Mouse (Mus musculus): ENCODE data around the gene Capn2.

Capn2 gene

DNA sequence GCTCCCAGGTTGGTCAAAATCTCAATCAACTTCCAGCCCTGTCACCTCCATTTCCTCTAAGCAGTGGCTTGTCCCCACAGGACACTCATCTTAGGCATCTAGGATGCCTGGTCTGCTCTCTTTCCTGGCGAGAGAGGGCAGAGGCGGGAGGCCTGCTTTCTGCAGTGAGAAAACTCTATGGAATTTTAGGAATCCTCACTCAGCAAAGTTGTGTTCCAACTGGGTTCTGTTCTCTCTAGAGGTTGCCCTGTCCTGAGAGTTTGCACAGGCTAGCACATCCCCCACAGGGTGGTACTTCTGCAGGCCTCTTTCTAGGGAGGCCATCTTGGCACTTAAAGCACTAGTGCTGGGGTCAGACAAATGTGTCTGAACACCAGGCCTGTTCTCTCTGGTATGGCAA is 6.3 kb downstream of the Capn2 start:
- H3K27me3 ChIP-seq (ENCODE audit: insufficient read depth, low read length), result peaks cover 32% of the 10 kb centered on the region
- no peak for TF ChIP-seq NANOG (IDR thresholded peaks at IDR 0.05; ENCODE audit: borderline replicate concordance, low read length)
- no peak for TF ChIP-seq POU5F1 (IDR thresholded peaks at IDR 0.05; ENCODE audit: borderline replicate concordance, low read length)
- no peak for TF ChIP-seq CTCF (conservative IDR thresholded peaks at IDR 0.05; ENCODE audit: low read length)

DNA sequence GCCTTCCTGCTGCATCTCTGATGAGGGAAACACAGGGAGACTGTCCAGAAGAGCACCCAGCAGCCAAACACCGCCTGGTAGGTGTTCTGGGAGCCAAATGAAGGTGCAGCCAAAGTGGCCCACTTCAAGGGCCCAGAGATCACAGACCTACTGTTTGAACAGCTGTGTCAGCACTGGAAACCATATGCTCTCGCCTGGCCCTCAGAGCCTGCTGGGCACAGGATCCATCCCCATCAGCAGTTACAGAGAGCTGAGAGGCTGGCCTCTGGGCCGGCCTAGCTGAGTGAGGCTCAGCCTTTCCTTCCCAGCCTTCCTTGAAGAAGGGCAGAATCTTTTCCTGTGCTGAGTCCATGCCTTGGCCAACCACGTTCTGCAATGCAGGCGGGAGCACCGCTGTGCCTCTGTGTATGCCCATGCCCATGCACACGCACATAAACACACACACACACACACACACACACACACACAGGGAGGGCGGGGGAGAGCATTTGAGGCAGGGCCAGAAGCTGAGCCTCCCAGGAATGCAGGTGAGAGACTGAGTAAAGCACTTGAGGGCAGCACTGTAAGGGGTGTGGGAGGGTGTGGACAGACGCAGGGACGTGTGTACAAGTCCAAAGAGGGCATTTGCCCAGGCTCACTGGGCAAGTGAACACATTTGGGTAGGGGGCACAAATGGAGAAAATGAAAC is 8.2 kb downstream of the Capn2 start:
- Histone ChIP-seq H3K27me3 (ENCODE audit: insufficient read depth, low read length) (peaks cover 17% of the 10 kb centered on the region), H3K36me3 (ENCODE audit: insufficient read depth, low read length) (no peaks in the 10 kb centered on the region), H3K9me3 (ENCODE audit: low read length) (no peaks in the 10 kb centered on the region), H3K4me3 (replicated peaks; ENCODE audit: low read length) (peak overlapping the region; percentile 46), H3K4me1 (replicated peaks; ENCODE audit: low read depth, low read length) (peaks cover 81% of the 10 kb centered on the region)
- TF ChIP-seq POU5F1 (IDR thresholded peaks at IDR 0.05; ENCODE audit: borderline replicate concordance, low read length), result no peak

More for the DNA sequence above, 6.3 kb downstream of the Capn2 start:
- Histone ChIP-seq H3K36me3 (ENCODE audit: insufficient read depth, low read length) (no peaks in the 10 kb centered on the region), H3K4me3 (replicated peaks; ENCODE audit: low read length) (no peak overlapping the region), H3K4me1 (replicated peaks; ENCODE audit: low read depth, low read length) (peaks cover 64% of the 10 kb centered on the region), H3K9me3 (ENCODE audit: low read length) (no peaks in the 10 kb centered on the region)

DNA sequence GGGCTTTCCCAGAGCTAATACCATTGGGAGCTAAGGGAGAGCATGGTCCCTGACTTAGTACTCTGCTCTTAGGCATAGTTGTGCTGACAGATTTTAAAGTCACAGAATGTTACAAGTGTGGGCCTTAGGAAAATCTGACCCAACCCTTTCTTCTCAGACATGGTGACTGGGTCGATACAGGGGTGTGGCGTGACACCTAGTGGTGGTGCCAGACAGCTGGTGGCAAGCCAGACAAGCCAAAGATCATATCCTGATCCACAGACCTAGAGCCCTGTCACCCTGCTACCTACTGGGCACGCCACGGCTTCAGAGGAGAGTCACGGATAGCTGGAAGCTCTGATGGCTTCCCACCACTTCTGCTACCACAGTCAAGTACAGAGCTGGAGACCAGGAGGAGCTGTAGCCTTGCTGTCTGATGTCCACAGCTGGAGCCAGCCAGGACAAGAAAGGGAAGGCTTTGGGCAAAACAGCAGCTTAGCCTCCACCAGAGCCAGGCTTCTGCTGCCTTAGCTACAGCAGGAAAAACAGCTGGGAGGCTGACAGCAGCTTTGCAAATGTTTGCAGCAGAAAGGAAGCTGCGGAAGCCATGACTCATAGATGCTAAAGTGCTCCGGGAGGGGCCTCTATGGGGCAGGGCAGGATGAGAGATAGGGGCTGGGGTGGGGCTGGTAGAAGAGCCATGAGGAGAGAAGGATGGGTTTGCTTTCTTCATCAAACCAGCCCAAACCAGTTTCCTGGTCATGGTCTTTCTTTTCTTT is 11.0 kb downstream of the Capn2 start:
- H3K9me3 ChIP-seq (ENCODE audit: low read length), result peaks cover 3% of the 10 kb centered on the region; the same call in 1 of the 2 replicates
- H3K4me1 ChIP-seq (replicated peaks; ENCODE audit: low read depth, low read length), result peaks cover 75% of the 10 kb centered on the region
- no peaks in the 10 kb centered on the region for H3K36me3 ChIP-seq (ENCODE audit: insufficient read depth, low read length)
- peak overlapping the region; percentile 26; the same call in 1 of the 2 replicates for H3K4me3 ChIP-seq (replicated peaks; ENCODE audit: low read length)
- peaks cover 6% of the 10 kb centered on the region; the same call in 1 of the 2 replicates for H3K27me3 ChIP-seq (ENCODE audit: insufficient read depth, low read length)
- no peak for TF ChIP-seq POU5F1 (IDR thresholded peaks at IDR 0.05; ENCODE audit: borderline replicate concordance, low read length)
- no peak for TF ChIP-seq NANOG (IDR thresholded peaks at IDR 0.05; ENCODE audit: borderline replicate concordance, low read length)
- TF ChIP-seq CTCF (conservative IDR thresholded peaks at IDR 0.05; ENCODE audit: low read length), result no peak

DNA sequence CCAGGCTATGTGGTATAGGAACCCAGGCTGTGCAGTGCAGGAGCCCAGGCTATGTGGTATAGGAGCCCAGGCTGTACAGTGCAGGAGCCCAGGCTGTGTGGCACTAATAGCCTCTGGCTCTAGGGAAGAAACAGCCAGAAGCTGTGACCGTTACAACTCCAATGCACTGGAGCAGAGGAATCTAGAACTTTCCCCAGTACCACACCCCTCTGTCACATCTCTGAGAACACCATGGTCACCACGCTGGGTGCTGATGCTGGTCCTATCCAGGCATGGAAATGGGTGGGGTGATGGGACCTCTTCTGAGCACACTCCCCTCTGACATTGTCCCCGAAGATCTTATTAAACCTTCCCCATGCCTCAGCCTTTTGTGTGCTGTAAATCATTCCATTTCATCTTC is 12.1 kb downstream of the Capn2 start:
- Histone ChIP-seq H3K27me3 (ENCODE audit: insufficient read depth, low read length) (peaks cover 3% of the 10 kb centered on the region; the same call in 1 of the 2 replicates), H3K36me3 (ENCODE audit: insufficient read depth, low read length) (no peaks in the 10 kb centered on the region), H3K4me1 (replicated peaks; ENCODE audit: low read depth, low read length) (peaks cover 68% of the 10 kb centered on the region), H3K4me3 (replicated peaks; ENCODE audit: low read length) (no peak overlapping the region), H3K9me3 (ENCODE audit: low read length) (peaks cover 14% of the 10 kb centered on the region)
- no peak for TF ChIP-seq POU5F1 (IDR thresholded peaks at IDR 0.05; ENCODE audit: borderline replicate concordance, low read length)
- TF ChIP-seq CTCF (conservative IDR thresholded peaks at IDR 0.05; ENCODE audit: low read length), result no peak
- no peak for TF ChIP-seq NANOG (IDR thresholded peaks at IDR 0.05; ENCODE audit: borderline replicate concordance, low read length)

DNA sequence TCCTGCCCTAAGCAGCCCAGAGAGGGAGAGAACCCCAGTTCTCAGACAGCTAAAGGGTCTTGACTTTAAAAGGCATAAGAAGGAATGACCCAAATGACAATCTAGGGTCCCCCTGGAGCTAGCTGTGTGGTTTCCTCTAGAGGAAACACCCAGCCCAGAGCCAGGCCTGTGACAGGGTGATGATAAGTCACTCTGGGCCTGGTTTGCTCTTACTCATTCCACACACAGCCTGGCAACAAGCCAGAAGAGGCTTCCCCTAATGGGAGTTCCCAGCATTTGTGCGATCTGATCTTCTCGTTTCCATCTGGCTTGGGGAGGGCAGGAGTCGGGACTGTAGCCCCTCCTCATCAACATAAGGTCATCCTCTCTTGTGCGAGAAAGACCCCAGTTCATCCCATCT is 13.2 kb downstream of the Capn2 start:
- H3K4me1 ChIP-seq (replicated peaks; ENCODE audit: low read depth, low read length), result peaks cover 66% of the 10 kb centered on the region
- no peaks in the 10 kb centered on the region for H3K27me3 ChIP-seq (ENCODE audit: insufficient read depth, low read length)
- peaks cover 16% of the 10 kb centered on the region for H3K9me3 ChIP-seq (ENCODE audit: low read length)
- H3K4me3 ChIP-seq (replicated peaks; ENCODE audit: low read length), result no peak overlapping the region
- no peaks in the 10 kb centered on the region for H3K36me3 ChIP-seq (ENCODE audit: insufficient read depth, low read length)
- TF ChIP-seq CTCF (conservative IDR thresholded peaks at IDR 0.05; ENCODE audit: low read length) (no peak), POU5F1 (IDR thresholded peaks at IDR 0.05; ENCODE audit: borderline replicate concordance, low read length) (no peak)

DNA sequence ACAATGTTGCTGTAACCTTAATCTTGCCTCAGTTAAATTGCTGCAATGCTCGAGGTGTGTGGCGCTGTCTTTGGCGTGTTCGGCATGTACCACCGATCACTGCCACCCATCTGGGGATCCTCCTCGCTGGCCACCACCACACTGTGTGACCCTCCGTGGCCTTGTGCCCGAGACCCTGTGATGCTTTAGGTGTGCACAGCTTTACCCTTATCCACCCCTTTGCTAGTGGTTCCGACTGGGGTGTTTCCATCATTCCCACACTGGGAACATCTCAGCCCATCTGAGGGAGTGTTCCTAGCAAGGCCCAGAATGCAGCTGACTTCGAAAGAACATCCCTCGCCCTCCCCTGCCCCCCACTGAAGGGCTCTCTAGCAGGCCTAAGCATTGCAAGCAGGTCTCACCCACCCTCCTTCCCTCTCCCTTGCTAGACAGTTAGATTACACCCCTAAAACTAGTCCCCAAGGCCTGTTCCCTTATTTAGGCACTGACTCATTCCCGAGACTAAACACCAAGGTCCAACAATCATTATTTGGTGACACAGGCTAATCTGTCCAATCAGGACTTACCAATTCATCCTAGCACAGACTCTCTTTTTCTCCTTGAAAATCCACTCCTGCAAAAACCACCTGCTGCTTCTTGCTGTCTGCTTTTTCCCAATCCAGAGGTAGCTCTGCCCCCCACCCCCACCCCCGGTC is 14.1 kb downstream of the Capn2 start:
- Histone ChIP-seq H3K27me3 (ENCODE audit: insufficient read depth, low read length) (no peaks in the 10 kb centered on the region), H3K36me3 (ENCODE audit: insufficient read depth, low read length) (no peaks in the 10 kb centered on the region), H3K4me3 (replicated peaks; ENCODE audit: low read length) (no peak overlapping the region), H3K9me3 (ENCODE audit: low read length) (peaks cover 16% of the 10 kb centered on the region), H3K4me1 (replicated peaks; ENCODE audit: low read depth, low read length) (peaks cover 62% of the 10 kb centered on the region)
- TF ChIP-seq CTCF (conservative IDR thresholded peaks at IDR 0.05; ENCODE audit: low read length) (no peak), NANOG (IDR thresholded peaks at IDR 0.05; ENCODE audit: borderline replicate concordance, low read length) (no peak), POU5F1 (IDR thresholded peaks at IDR 0.05; ENCODE audit: borderline replicate concordance, low read length) (no peak)

DNA sequence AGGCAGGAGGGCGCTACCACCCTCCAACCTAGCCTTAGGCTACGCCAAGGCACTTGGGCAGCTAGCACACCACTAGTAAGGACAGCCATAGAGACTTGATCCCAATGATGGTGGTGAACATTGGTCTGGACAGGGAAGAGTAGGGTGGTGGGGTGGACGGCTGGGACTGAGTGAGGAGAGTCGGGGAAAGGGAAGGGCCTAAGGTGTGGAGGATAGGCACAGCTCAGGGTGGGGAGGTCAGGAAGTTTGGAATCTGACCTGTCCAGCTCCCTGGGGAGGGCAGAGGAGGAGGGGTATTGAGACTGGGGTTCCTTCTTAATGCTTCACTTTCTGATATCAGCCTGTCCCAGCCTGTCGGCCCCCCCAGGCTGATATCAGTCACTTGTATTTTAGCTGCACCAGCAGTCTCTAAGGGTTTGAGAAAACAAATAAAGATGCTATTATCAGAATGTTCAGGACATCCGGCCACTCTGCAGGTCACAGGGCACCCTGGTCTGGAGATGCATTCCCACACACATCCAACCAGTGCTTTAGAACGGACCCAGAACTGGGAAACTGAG is 14.8 kb downstream of the Capn2 start:
- Histone ChIP-seq H3K9me3 (ENCODE audit: low read length) (peaks cover 16% of the 10 kb centered on the region), H3K27me3 (ENCODE audit: insufficient read depth, low read length) (no peaks in the 10 kb centered on the region), H3K36me3 (ENCODE audit: insufficient read depth, low read length) (no peaks in the 10 kb centered on the region), H3K4me1 (replicated peaks; ENCODE audit: low read depth, low read length) (peaks cover 62% of the 10 kb centered on the region), H3K4me3 (replicated peaks; ENCODE audit: low read length) (no peak overlapping the region)
- TF ChIP-seq CTCF (conservative IDR thresholded peaks at IDR 0.05; ENCODE audit: low read length), result no peak
- TF ChIP-seq NANOG (IDR thresholded peaks at IDR 0.05; ENCODE audit: borderline replicate concordance, low read length), result no peak
- TF ChIP-seq POU5F1 (IDR thresholded peaks at IDR 0.05; ENCODE audit: borderline replicate concordance, low read length), result no peak

DNA sequence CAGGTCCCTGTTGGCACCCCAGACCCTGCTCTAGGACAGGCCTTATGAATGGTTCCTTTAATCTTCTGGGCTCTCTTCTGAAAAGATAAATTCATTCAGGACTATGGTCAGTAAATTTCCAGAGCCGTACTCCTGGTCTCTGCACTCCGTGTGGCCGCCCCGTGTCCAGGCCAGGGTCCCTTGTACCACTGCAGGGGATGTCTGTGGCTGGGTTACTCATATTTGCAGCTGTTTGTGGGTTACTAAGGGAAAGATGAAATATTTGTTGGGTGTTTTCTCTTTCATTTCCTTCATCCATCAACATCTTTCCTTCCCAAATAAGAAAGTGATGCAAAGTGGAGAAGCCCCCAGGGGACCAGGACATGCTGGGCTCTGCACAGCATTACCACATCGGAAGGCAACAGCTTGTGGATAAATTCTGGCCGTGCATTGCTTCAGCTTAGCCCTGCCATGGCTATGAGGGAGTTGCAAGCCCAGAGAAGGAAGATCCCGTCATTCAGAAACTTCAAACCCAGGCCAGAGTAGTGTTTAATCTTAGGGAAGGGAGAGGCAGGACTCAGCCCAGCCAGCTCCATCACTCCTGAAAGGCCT is 15.5 kb downstream of the Capn2 start:
- TF ChIP-seq NANOG (IDR thresholded peaks at IDR 0.05; ENCODE audit: borderline replicate concordance, low read length), result no peak
- no peak for TF ChIP-seq CTCF (conservative IDR thresholded peaks at IDR 0.05; ENCODE audit: low read length)
- no peak for TF ChIP-seq POU5F1 (IDR thresholded peaks at IDR 0.05; ENCODE audit: borderline replicate concordance, low read length)
- Histone ChIP-seq H3K36me3 (ENCODE audit: insufficient read depth, low read length) (no peaks in the 10 kb centered on the region), H3K9me3 (ENCODE audit: low read length) (peaks cover 16% of the 10 kb centered on the region), H3K4me1 (replicated peaks; ENCODE audit: low read depth, low read length) (peaks cover 64% of the 10 kb centered on the region), H3K4me3 (replicated peaks; ENCODE audit: low read length) (no peak overlapping the region), H3K27me3 (ENCODE audit: insufficient read depth, low read length) (no peaks in the 10 kb centered on the region)

Measured in E14TG2a.4 (cell line).